Mouse (Mus musculus) kidney, postnatal 0 days (tissue): ENCODE results near the gene Calu. TPM values are rescaled to one million over a fixed set of nuclear protein-coding genes. Genes with fewer than 3 reads are reported as not detected.

Experiments
- ATAC-seq: fragments of 200-750 bp; cut with Nextera tagmentation; replicated peaks from 2 replicates; pipeline ENCODE4 v1.8.0; 2017; ENCODE audit warnings: low read depth, moderate number of reproducible peaks, moderate TSS enrichment, moderate library complexity; ENCODE audit not compliant: low FRiP score
- DNase-seq: peaks from one replicate; pipeline ENCODE4 v3.0.0-alpha.2; 2016; ENCODE audit warnings: low spot score
- H3K27ac ChIP-seq: fragments of 300-500 bp; sonication (generic); 2 replicates; pipeline ENCODE4 v1.5.1; 2014; ENCODE audit warnings: mild to moderate bottlenecking
- H3K27me3 ChIP-seq: fragments of 300-500 bp; sonication (generic); 2 replicates; pipeline ENCODE4 v1.6.1; 2014; ENCODE audit warnings: low read length, mixed read lengths; ENCODE audit not compliant: insufficient read depth
- H3K36me3 ChIP-seq: fragments of 300-500 bp; sonication (generic); 2 replicates; pipeline ENCODE4 v1.6.1; 2014; ENCODE audit warnings: low read length, mixed read lengths; ENCODE audit not compliant: insufficient read depth
- H3K4me1 ChIP-seq: fragments of 300-500 bp; sonication (generic); replicated peaks from 2 replicates; pipeline ENCODE4 v1.6.1; 2014; ENCODE audit warnings: antibody characterized with exemption, low read length, mixed read lengths; ENCODE audit not compliant: insufficient read depth
- H3K4me2 ChIP-seq: fragments of 300-500 bp; sonication (generic); 2 replicates; pipeline ENCODE4 v1.6.1; 2014; ENCODE audit warnings: mild to moderate bottlenecking, low read length, moderate library complexity, mixed read lengths
- H3K4me3 ChIP-seq: fragments of 300-500 bp; sonication (generic); replicated peaks from 2 replicates; pipeline ENCODE4 v1.5.1; 2014; ENCODE audit warnings: low read depth, low read length
- H3K9ac ChIP-seq: fragments of 300-500 bp; sonication (generic); 2 replicates; pipeline ENCODE4 v1.6.1; 2014; ENCODE audit warnings: low read depth, low read length
- H3K9me3 ChIP-seq: fragments of 300-500 bp; sonication (generic); replicated peaks from 2 replicates; pipeline ENCODE4 v1.6.1; 2016; ENCODE audit warnings: low read length, inconsistent platforms, mixed read lengths
- CTCF ChIP-seq: IDR thresholded peaks from 2 replicates; pipeline ENCODE4 v1.5.1; 2016; ENCODE audit warnings: antibody characterized with exemption, low read depth, mild to moderate bottlenecking, moderate library complexity
- WGBS: fragments of 180-500 bp; shearing (Covaris S2); extraction: QIAGEN DNeasy Blood & Tissue Kit; methylation state at CpG from one replicate; pipeline ENCODE4 v1.1.7; 2014; 5-methylcytosine and 5-hydroxymethylcytosine counted together
- polyA plus RNA-seq: library from polyadenylated mRNA; unstranded; fragments of >200 nt; fragmentation: Nextera tagmentation; extraction: Ambion mirVana; gene quantifications from 2 replicates; pipeline ENCODE4 v1.2.1, GENCODE M21; 2015

Calu gene
- polyA plus RNA-seq, 1 experiment from 2014 or later = 271 TPM

DNA sequence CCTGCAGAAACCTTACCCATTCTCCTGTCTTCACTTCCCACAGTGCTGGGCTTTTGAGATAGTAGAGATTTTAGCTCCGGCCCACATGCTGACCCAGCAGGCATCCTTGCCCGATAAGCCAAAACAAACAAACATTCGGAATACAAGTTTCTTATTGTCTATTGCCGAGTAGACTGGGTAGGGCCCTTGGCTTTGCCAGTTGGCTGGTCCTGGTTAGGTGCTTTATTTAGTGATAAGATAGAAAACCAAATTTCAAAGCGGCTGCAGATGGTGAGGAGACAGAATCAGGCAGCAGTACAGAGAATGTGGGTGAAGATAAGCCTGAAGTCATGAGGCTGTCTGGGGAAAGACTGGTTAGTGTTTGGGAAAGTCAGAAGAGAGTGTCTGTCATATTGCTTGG is 4.9 kb downstream of the Calu start:
- 58% methylated on average over 5 of the region's 5 CpGs for WGBS
- 0 out of 2 replicates have a peak, but pooled peaks cover 3% of the 10 kb centered on the region for H3K4me1 ChIP-seq
- no peaks in the 10 kb centered on the region for H3K27me3 ChIP-seq
- ATAC-seq (no peak), DNase-seq (no peak)
- H3K9me3 ChIP-seq = no peaks in the 10 kb centered on the region
- H3K27ac ChIP-seq = no peak overlapping the region
- H3K9ac ChIP-seq = no peak overlapping the region
- H3K4me2 ChIP-seq = no peak overlapping the region
- TF ChIP-seq CTCF = no peak
- H3K36me3 ChIP-seq = peaks cover 11% of the 10 kb centered on the region; the same call in 1 of the 2 replicates
- H3K4me3 ChIP-seq = no peak overlapping the region

DNA sequence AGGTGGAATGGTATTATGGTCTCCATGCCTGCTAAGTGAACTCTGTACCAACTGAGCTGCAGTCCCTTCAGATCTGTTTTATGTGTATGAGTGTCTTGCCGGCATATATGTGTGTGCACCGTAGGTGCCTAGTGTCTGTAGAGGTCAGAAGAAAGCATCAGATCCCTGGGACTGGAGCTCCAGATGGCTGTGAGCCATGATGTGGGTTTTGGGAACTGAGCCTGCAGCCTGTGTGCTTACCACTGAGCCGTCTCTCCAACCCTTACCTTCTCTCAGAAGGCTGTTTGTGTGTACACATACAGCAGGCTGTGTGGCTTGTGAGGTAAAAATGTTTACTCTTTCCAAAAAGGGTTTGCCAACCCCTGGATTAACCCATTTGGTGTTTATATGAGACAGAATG is 11.5 kb downstream of the Calu start:
- no peaks in the 10 kb centered on the region for H3K9me3 ChIP-seq
- WGBS = 91% methylated on average over 3 of the region's 3 CpGs
- no peak for ATAC-seq
- no peak overlapping the region for H3K27ac ChIP-seq
- H3K4me2 ChIP-seq = no peak overlapping the region
- DNase-seq = no peak
- H3K36me3 ChIP-seq = peaks cover 38% of the 10 kb centered on the region
- no peaks in the 10 kb centered on the region for H3K4me1 ChIP-seq
- no peak overlapping the region for H3K9ac ChIP-seq
- TF ChIP-seq CTCF = no peak
- no peak overlapping the region for H3K4me3 ChIP-seq
- H3K27me3 ChIP-seq = no peaks in the 10 kb centered on the region

DNA sequence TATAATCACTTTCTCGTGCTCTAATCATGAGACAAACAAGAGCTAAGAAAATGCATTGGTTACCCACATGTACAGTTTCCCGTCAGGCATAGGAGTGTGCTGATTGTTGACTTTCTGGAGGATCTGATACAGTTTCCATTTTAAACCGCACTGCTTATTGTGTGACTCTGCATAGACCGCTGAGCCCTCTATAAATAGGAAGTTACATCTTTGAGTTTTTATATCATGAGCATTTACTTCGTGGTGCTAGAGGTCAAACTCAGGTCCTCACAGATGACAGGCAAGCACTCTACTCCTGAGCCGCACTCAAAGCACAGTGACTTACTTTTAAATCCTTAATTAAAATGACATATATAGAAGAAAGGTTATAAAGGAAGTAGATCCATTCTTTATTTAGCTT is 12.3 kb downstream of the Calu start:
- no peaks in the 10 kb centered on the region for H3K9me3 ChIP-seq
- no peak for ATAC-seq
- TF ChIP-seq CTCF = no peak
- no peak overlapping the region for H3K27ac ChIP-seq
- no peak for DNase-seq
- H3K36me3 ChIP-seq = peaks cover 38% of the 10 kb centered on the region
- WGBS = 84% methylated on average over 6 of the region's 6 CpGs
- no peaks in the 10 kb centered on the region for H3K4me1 ChIP-seq
- no peak overlapping the region for H3K4me3 ChIP-seq
- H3K27me3 ChIP-seq = no peaks in the 10 kb centered on the region
- no peak overlapping the region for H3K9ac ChIP-seq
- H3K4me2 ChIP-seq = no peak overlapping the region

DNA sequence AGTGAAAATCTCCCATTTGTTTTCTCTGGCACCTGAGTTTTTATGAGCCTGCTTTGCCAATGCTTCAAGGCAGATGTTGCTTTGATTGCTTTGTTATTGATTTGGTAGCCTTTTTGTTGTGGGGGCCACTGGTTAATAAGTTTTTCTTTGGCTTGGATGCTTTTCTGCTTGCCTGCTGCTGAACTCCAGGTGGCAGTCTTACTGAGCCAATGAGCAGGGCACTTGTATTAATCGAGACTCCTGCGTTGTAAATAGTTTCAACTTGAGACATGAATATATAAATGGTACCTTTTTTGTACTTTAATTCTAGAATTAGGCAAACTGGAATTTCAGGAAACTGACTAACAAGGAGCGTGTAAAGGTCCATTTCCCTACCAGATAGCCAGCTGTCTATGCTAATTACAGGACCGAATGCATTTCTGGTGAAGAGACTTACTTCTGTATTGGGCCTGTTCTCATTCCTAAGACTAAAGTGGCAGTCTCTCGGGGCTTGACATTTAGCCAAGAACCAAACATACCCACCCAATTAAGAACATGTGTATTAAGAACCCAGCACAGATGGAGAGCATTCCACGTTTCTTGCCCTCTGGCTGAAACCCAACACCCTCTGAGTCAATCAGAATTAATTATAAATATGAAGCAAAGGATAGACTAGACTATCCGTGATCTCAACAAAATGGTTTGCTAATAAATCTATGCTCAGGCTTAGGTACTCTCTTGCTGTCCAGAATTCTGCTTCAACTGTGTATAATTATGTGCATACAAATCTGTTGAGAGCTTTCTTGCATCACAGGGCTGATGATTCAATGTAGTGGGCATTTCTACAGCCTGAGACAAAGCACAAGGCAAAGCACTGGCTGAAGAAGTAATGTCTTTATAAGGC is 14.6 kb downstream of the Calu start:
- Histone ChIP-seq H3K9me3 (no peaks in the 10 kb centered on the region), H3K27me3 (no peaks in the 10 kb centered on the region), H3K4me3 (no peak overlapping the region), H3K27ac (no peak overlapping the region), H3K4me2 (no peak overlapping the region), H3K4me1 (no peaks in the 10 kb centered on the region), H3K9ac (no peak overlapping the region), H3K36me3 (peaks cover 47% of the 10 kb centered on the region)
- TF ChIP-seq CTCF = peak; percentile 54
- ATAC-seq (no peak), DNase-seq (peak; percentile 9)
- WGBS = 70% methylated on average over 7 of the region's 7 CpGs

DNA sequence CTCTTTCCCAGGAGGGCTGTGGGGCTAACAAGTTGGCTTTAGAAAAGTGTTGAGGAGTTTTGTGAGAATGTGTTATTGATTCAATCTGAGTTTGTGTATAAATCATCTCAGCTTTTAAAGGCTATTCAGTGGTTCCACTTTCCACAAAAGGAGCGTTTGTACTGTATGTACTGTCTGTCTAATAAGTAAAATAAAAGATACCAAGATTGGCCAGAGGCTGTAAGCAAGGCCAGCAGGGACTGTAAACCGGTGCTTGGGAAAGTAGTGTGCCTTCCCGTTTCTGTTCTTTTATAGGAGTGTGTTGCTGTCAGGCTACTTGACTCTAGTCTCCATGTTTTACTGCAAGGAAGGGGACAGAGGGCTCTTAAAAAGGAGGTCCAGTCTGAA is 15.3 kb downstream of the Calu start:
- Histone ChIP-seq H3K9ac (no peak overlapping the region), H3K36me3 (peaks cover 42% of the 10 kb centered on the region), H3K27ac (no peak overlapping the region), H3K4me1 (no peaks in the 10 kb centered on the region), H3K27me3 (no peaks in the 10 kb centered on the region), H3K4me3 (no peak overlapping the region), H3K4me2 (no peak overlapping the region), H3K9me3 (no peaks in the 10 kb centered on the region)
- WGBS = 79% methylated on average over 3 of the region's 3 CpGs
- DNase-seq (no peak), ATAC-seq (no peak)
- TF ChIP-seq CTCF = no peak

DNA sequence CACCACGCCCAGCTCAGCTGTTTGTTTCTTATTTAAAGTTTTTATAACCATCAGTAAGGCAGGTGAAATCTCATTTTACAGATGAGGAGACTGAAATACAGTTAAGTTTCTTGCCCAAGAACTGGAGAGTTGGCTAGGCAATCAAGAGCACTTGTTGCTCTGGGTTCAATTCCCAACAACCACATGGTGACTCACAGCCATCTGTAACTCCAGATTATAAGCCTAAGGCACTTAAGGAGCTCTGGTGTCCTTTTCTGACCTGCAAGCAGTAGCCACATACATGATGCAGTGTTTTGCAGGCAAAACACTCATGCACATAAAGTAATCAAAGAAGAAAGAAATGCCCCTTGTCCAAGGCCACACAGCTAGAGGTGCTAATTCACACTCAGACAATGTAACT is 17.4 kb downstream of the Calu start:
- H3K4me1 ChIP-seq = no peaks in the 10 kb centered on the region
- no peaks in the 10 kb centered on the region for H3K9me3 ChIP-seq
- peaks cover 34% of the 10 kb centered on the region for H3K36me3 ChIP-seq
- no peak overlapping the region for H3K4me2 ChIP-seq
- H3K4me3 ChIP-seq = no peak overlapping the region
- no peak for TF ChIP-seq CTCF
- H3K27ac ChIP-seq = no peak overlapping the region
- no peak for ATAC-seq
- no peak overlapping the region for H3K9ac ChIP-seq
- 88% methylated on average over 1 of the region's 1 CpGs for WGBS
- no peaks in the 10 kb centered on the region for H3K27me3 ChIP-seq
- DNase-seq = no peak
